Mouse (Mus musculus) MEL (cell line): Measurements from ENCODE around the gene Nptx1. TPM values are rescaled to one million over a fixed set of nuclear protein-coding genes. Genes with fewer than 3 reads are reported as not detected.

Experiments
- DNase-seq: peaks from one replicate; pipeline ENCODE4 v3.0.0; 2011; ENCODE audit warnings: low read depth, low spot score
- H3K27ac ChIP-seq: 2 replicates; pipeline ENCODE4 v1.5.1; 2012; ENCODE audit warnings: low read depth, mild to moderate bottlenecking, control low read depth, low read length, moderate library complexity; ENCODE audit not compliant: control insufficient read depth
- H3K27me3 ChIP-seq, 2 experiments: fragments of 150-350 bp in 1 of 2; sonication (generic) in 1 of 2; 2 replicates each; pipeline ENCODE4 v1.6.1; 2012; ENCODE audit warnings: low read length in 2 of 2, mild to moderate bottlenecking in 2 of 2, improper control_type of control experiment in 1 of 2, moderate library complexity in 1 of 2; ENCODE audit not compliant: insufficient read depth in 2 of 2, control insufficient read depth in 1 of 2
- H3K36me3 ChIP-seq, 2 experiments: 2 replicates each; pipeline ENCODE4 v1.6.1; 2012 to 2014; ENCODE audit warnings: low read length in 2 of 2, improper control_type of control experiment in 1 of 2, inconsistent platforms in 1 of 2, mild to moderate bottlenecking in 1 of 2; ENCODE audit not compliant: insufficient read depth in 2 of 2, control insufficient read depth in 1 of 2
- H3K4me1 ChIP-seq, 2 experiments: fragments of 150-350 bp in 1 of 2; sonication (generic) in 1 of 2; 2 replicates each; pipeline ENCODE4 v1.6.1; 2012; ENCODE audit warnings: low read length in 2 of 2, improper control_type of control experiment in 1 of 2, mild to moderate bottlenecking in 1 of 2; ENCODE audit not compliant: insufficient read depth in 2 of 2, control insufficient read depth in 1 of 2
- H3K4me3 ChIP-seq, 2 experiments: fragments of 150-350 bp in 1 of 2; sonication (generic) in 1 of 2; 2 replicates each; pipeline ENCODE4 v1.5.1; 2012; ENCODE audit warnings: low read depth in 2 of 2, low read length in 2 of 2, mild to moderate bottlenecking in 2 of 2, moderate library complexity in 2 of 2, control low read depth in 1 of 2, improper control_type of control experiment in 1 of 2; ENCODE audit not compliant: control insufficient read depth in 1 of 2, insufficient read depth in 1 of 2
- H3K79me2 ChIP-seq: 2 replicates; pipeline ENCODE4 v1.6.1; 2012; ENCODE audit warnings: mild to moderate bottlenecking, low read length, moderate library complexity; ENCODE audit not compliant: control insufficient read depth, poor library complexity, insufficient read depth
- H3K9ac ChIP-seq: 2 replicates; pipeline ENCODE4 v1.6.1; 2012; ENCODE audit warnings: low read depth, mild to moderate bottlenecking, control low read depth, low read length, moderate library complexity; ENCODE audit not compliant: control insufficient read depth, poor library complexity, severe bottlenecking
- H3K9me3 ChIP-seq: fragments of 150-350 bp; sonication (generic); replicated peaks from 2 replicates; pipeline ENCODE4 v1.6.1; 2012; ENCODE audit warnings: mild to moderate bottlenecking, low read length, improper control_type of control experiment, moderate library complexity; ENCODE audit not compliant: insufficient read depth
- CHD2 ChIP-seq: IDR thresholded peaks from 2 replicates; pipeline ENCODE4 v1.6.1; 2011; ENCODE audit warnings: low read length, improper control_type of control experiment
- CTCF ChIP-seq, 3 experiments: IDR thresholded peaks in 2 of 3; conservative IDR thresholded peaks in 1 of 3; 2 replicates each; pipeline ENCODE4 v1.5.1; 2011 to 2012; ENCODE audit warnings: low read length in 3 of 3, low read depth in 2 of 3, mild to moderate bottlenecking in 2 of 3, improper control_type of control experiment in 1 of 3, inconsistent platforms in 1 of 3, mixed read lengths in 1 of 3, moderate library complexity in 1 of 3; ENCODE audit not compliant: control insufficient read depth in 1 of 3, insufficient read depth in 1 of 3, poor library complexity in 1 of 3, severe bottlenecking in 1 of 3
- ETS1 ChIP-seq: IDR thresholded peaks from 2 replicates; pipeline ENCODE4 v1.6.1; 2012; ENCODE audit warnings: low read depth, mild to moderate bottlenecking, inconsistent platforms, low read length, improper control_type of control experiment, moderate library complexity
- JUND ChIP-seq: IDR thresholded peaks from 2 replicates; pipeline ENCODE4 v1.6.1; 2011; ENCODE audit warnings: low read depth, mild to moderate bottlenecking, improper control_type of control experiment, low read length
- KAT2A ChIP-seq: conservative IDR thresholded peaks from 2 replicates; pipeline ENCODE4 v1.6.1; 2012; ENCODE audit warnings: low read depth, low read length, improper control_type of control experiment, inconsistent platforms
- MAX ChIP-seq: IDR thresholded peaks from 2 replicates; pipeline ENCODE4 v1.6.1; 2011; ENCODE audit warnings: low read length, improper control_type of control experiment
- MEF2A ChIP-seq: IDR thresholded peaks from 2 replicates; pipeline ENCODE4 v1.6.1; 2014; ENCODE audit warnings: low read depth, mild to moderate bottlenecking, inconsistent platforms, low read length, improper control_type of control experiment; ENCODE audit not compliant: poor library complexity, insufficient replicate concordance, severe bottlenecking; ENCODE audit errors: extremely low read depth
- MYB ChIP-seq: IDR thresholded peaks from 2 replicates; pipeline ENCODE4 v1.6.1; 2011; ENCODE audit warnings: mild to moderate bottlenecking, low read depth, low read length, improper control_type of control experiment
- MYC ChIP-seq: IDR thresholded peaks from 2 replicates; pipeline ENCODE4 v1.6.1; 2011; ENCODE audit warnings: low read depth, mild to moderate bottlenecking, low read length, improper control_type of control experiment, moderate library complexity
- NRF1 ChIP-seq: IDR thresholded peaks from 2 replicates; pipeline ENCODE4 v1.6.1; 2014; ENCODE audit warnings: low read depth, mild to moderate bottlenecking, inconsistent platforms, low read length, improper control_type of control experiment, moderate library complexity; ENCODE audit not compliant: poor library complexity, insufficient read depth, severe bottlenecking
- RAD21 ChIP-seq: IDR thresholded peaks from 2 replicates; pipeline ENCODE4 v1.6.1; 2011; ENCODE audit warnings: mild to moderate bottlenecking, low read depth, low read length, improper control_type of control experiment
- RCOR1 ChIP-seq: IDR thresholded peaks from 2 replicates; pipeline ENCODE4 v1.6.1; 2012; ENCODE audit warnings: low read depth, mild to moderate bottlenecking, inconsistent platforms, low read length, improper control_type of control experiment
- SIN3A ChIP-seq: IDR thresholded peaks from 2 replicates; pipeline ENCODE4 v1.6.1; 2012; ENCODE audit warnings: low read length, improper control_type of control experiment, inconsistent platforms
- TBP ChIP-seq: IDR thresholded peaks from 2 replicates; pipeline ENCODE4 v1.8.0; 2011; ENCODE audit warnings: low read depth, low read length, improper control_type of control experiment
- TCF12 ChIP-seq: IDR thresholded peaks from 2 replicates; pipeline ENCODE4 v1.6.1; 2014; ENCODE audit warnings: low read depth, mild to moderate bottlenecking, inconsistent platforms, low read length, improper control_type of control experiment, moderate library complexity
- UBTF ChIP-seq: IDR thresholded peaks from 2 replicates; pipeline ENCODE4 v1.6.1; 2012; ENCODE audit warnings: low read depth, mild to moderate bottlenecking, inconsistent platforms, low read length, improper control_type of control experiment, moderate library complexity, borderline replicate concordance; ENCODE audit not compliant: insufficient read depth
- USF1 ChIP-seq: IDR thresholded peaks from 2 replicates; pipeline ENCODE4 v1.6.1; 2014; ENCODE audit warnings: low read depth, mild to moderate bottlenecking, inconsistent platforms, low read length, improper control_type of control experiment, moderate library complexity
- USF2 ChIP-seq, 2 experiments: IDR thresholded peaks; 2 replicates each; pipeline ENCODE4 v1.6.1; 2011 to 2012; ENCODE audit warnings: improper control_type of control experiment in 2 of 2, low read length in 2 of 2, borderline replicate concordance in 1 of 2, inconsistent platforms in 1 of 2, low read depth in 1 of 2, mild to moderate bottlenecking in 1 of 2; ENCODE audit not compliant: insufficient read depth in 1 of 2
- ZC3H11A ChIP-seq: IDR thresholded peaks from 2 replicates; pipeline ENCODE4 v1.6.1; 2012; ENCODE audit warnings: low read depth, mild to moderate bottlenecking, inconsistent platforms, low read length, improper control_type of control experiment
- ZKSCAN1 ChIP-seq: IDR thresholded peaks from 2 replicates; pipeline ENCODE4 v1.6.1; 2012; ENCODE audit warnings: low read depth, mild to moderate bottlenecking, inconsistent platforms, low read length, improper control_type of control experiment, moderate library complexity
- ZMIZ1 ChIP-seq: IDR thresholded peaks from 2 replicates; pipeline ENCODE4 v1.6.1; 2012; ENCODE audit warnings: low read depth, mild to moderate bottlenecking, inconsistent platforms, low read length, improper control_type of control experiment, moderate library complexity
- ZNF384 ChIP-seq: IDR thresholded peaks from 2 replicates; pipeline ENCODE4 v1.6.1; 2012; ENCODE audit warnings: low read depth, mild to moderate bottlenecking, inconsistent platforms, low read length, improper control_type of control experiment
- polyA plus RNA-seq, 2 experiments: library from polyadenylated mRNA; stranded (reverse) in 1 of 2; unstranded in 1 of 2; fragments of >175 nt in 1 of 2; fragments of >200 nt in 1 of 2; gene quantifications; 2 replicates each; pipeline versions ENCODE4 v1.2.1 to v1.2.4; 2012; ENCODE audit warnings: low replicate concordance in 2 of 2, low read depth in 1 of 2; ENCODE audit not compliant: insufficient read length in 2 of 2, insufficient read depth in 1 of 2, missing spikeins in 1 of 2
- total RNA-seq: library from RNA; depleted of rRNA; stranded (reverse); fragments of 300-350 nt; gene quantifications from 2 replicates; pipeline ENCODE4 v1.2.3, GENCODE M21; 2012

The Nptx1 gene
- total and polyA plus RNA-seq, 3 experiments = not detected

DNA sequence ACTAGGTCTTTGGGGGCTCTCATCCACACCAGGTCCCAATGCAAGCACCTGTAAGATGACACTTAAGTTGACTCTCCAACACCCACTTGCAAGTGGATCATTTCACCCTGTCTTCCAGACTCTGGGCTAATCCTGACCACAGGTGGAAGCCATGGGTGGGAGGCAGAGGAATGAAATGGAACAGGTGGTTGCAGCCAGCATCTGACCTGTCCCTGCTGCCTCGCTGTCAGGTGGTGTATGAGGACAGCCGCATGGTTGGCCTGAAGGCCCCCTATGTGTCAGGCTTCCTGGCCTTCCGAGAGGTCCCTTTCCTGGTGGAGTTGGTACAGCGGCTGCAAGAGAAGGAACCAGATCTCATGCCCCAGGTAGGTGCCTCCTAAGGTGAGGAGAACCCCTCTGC is 48.3 kb downstream of the Nptx1 start:
- H3K9me3 ChIP-seq = no peaks in the 10 kb centered on the region
- DNase-seq = no peak
- H3K79me2 ChIP-seq = no peaks in the 10 kb centered on the region; the same call in 1 of the 2 replicates
- no peak overlapping the region for H3K4me3 ChIP-seq
- TF ChIP-seq MYB (no peak), TCF12 (no peak), KAT2A (no peak), MEF2A (no peak), SIN3A (no peak), MAX (no peak), ZNF384 (no peak), CHD2 (no peak), CTCF (IDR thresholded peaks at IDR 0.05 in 2 of 3, conservative IDR thresholded peaks at IDR 0.05 in 1 of 3; ENCODE audit: control insufficient read depth in 1 of 3, insufficient read depth in 1 of 3, low read depth in 2 of 3, low read length in 3 of 3, poor library complexity in 1 of 3, severe bottlenecking in 1 of 3) (no peak), USF2 (IDR thresholded peaks at IDR 0.05; ENCODE audit: borderline replicate concordance in 1 of 2, insufficient read depth in 1 of 2, low read depth in 1 of 2, low read length in 2 of 2) (no peak), MYC (no peak), USF1 (no peak), ZMIZ1 (no peak), NRF1 (no peak), JUND (no peak), ZC3H11A (no peak), TBP (no peak), UBTF (no peak), RCOR1 (no peak), ETS1 (no peak)
- H3K9ac ChIP-seq = no peak overlapping the region
- no peak overlapping the region for H3K27ac ChIP-seq
- H3K27me3 ChIP-seq = no peaks in the 10 kb centered on the region
- H3K36me3 ChIP-seq = no peaks in the 10 kb centered on the region
- no peaks in the 10 kb centered on the region for H3K4me1 ChIP-seq

DNA sequence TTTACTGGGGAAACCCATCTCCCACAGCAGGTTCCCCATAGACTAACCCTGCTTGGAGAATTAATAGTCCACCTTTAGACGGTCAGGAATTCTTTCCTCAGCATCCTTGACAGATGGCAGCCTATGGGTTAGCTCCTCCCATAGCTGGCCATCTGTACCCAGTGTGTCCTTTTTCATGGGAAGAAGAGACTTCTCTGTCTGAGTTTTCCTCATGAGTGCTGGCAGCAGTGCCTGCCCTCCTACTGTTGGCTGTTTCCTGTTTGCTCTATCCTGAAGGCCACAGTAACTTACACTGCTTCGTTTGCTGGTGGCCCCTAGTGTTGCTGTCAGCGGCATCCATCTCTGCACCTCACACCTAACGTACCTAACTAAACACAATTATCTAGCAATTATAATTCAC is 50.1 kb downstream of the Nptx1 start:
- Histone ChIP-seq H3K27me3 (no peaks in the 10 kb centered on the region), H3K27ac (no peak overlapping the region), H3K9ac (no peak overlapping the region), H3K4me1 (no peaks in the 10 kb centered on the region), H3K79me2 (no peaks in the 10 kb centered on the region; the same call in 1 of the 2 replicates), H3K9me3 (no peaks in the 10 kb centered on the region), H3K36me3 (no peaks in the 10 kb centered on the region), H3K4me3 (no peak overlapping the region)
- DNase-seq = no peak
- TF ChIP-seq ETS1 = no peak
- TF ChIP-seq TBP = no peak
- no peak for TF ChIP-seq NRF1
- no peak for TF ChIP-seq RAD21
- no peak for TF ChIP-seq ZKSCAN1
- TF ChIP-seq JUND = no peak
- no peak for TF ChIP-seq ZNF384
- no peak for TF ChIP-seq UBTF
- TF ChIP-seq MYC = no peak
